Mouse (Mus musculus) hindbrain, embryonic 10.5 days (tissue): ENCODE results near the gene Lrrc15. TPM values are rescaled to one million over a fixed set of nuclear protein-coding genes. Genes with fewer than 3 reads are reported as not detected.

Source experiments
- DNase-seq: peaks from one replicate; pipeline ENCODE4 v3.0.0-alpha.2; 2017; ENCODE audit warnings: low spot score
- H3K27ac ChIP-seq: fragments of 300-500 bp; sonication (generic); 2 replicates; pipeline ENCODE4 v1.5.1; 2016; ENCODE audit warnings: mild to moderate bottlenecking, moderate library complexity
- H3K27me3 ChIP-seq: fragments of 300-500 bp; sonication (generic); 2 replicates; pipeline ENCODE4 v1.6.1; 2016; ENCODE audit warnings: mild to moderate bottlenecking; ENCODE audit not compliant: poor library complexity, insufficient read depth, severe bottlenecking
- H3K36me3 ChIP-seq: fragments of 300-500 bp; sonication (generic); 2 replicates; pipeline ENCODE4 v1.6.1; 2016; ENCODE audit warnings: mild to moderate bottlenecking, moderate library complexity
- H3K4me1 ChIP-seq: fragments of 300-500 bp; sonication (generic); replicated peaks from 2 replicates; pipeline ENCODE4 v1.6.1; 2016; ENCODE audit warnings: mild to moderate bottlenecking
- H3K4me3 ChIP-seq: fragments of 300-500 bp; sonication (generic); 2 replicates; pipeline ENCODE4 v1.5.1; 2016; ENCODE audit warnings: mild to moderate bottlenecking, moderate library complexity
- H3K9me3 ChIP-seq: fragments of 300-500 bp; sonication (generic); 2 replicates; pipeline ENCODE4 v1.6.1; 2016; ENCODE audit warnings: mild to moderate bottlenecking, moderate library complexity
- WGBS: fragments of 180-500 bp; shearing (Covaris S2); methylation state at CpG from one replicate; pipeline ENCODE4 v1.1.7; 2016; 5-methylcytosine and 5-hydroxymethylcytosine counted together
- polyA plus RNA-seq: library from polyadenylated mRNA; unstranded; fragments of >200 nt; fragmentation: Nextera tagmentation; extraction: Ambion mirVana; gene quantifications from 2 replicates; pipeline ENCODE4 v1.2.1, GENCODE M21; 2016

Gene Lrrc15
- polyA plus RNA-seq, 1 experiment from 2014 or later: 1.2 TPM

- Histone ChIP-seq H3K27me3 (peaks cover 94% of the 10 kb centered on the region), H3K4me1 (peaks cover 12% of the 10 kb centered on the region), H3K27ac (no peak overlapping the region), H3K9me3 (no peaks in the 10 kb centered on the region), H3K36me3 (no peaks in the 10 kb centered on the region), H3K4me3 (no peak overlapping the region)
- no peak for DNase-seq
- WGBS: 83% methylated on average over 13 of the region's 13 CpGs
Measured at GRCm38 (mm10) chr16:30221161-30221782, 61.8 kb downstream of the Lrrc15 start.

Other genes with a start within 250 kb of the Lrrc15 start
- 31.2 and 31.9 TPM in 2 replicates for gene Hes1, start 218.9 kb downstream of the Lrrc15 start, polyA plus RNA-seq
- not detected in 2 replicates for gene Cpn2, start 15.8 kb downstream of the Lrrc15 start, polyA plus RNA-seq
- 1.7 and 1.8 TPM in 2 replicates for gene Gp5, start 27.5 kb upstream of the Lrrc15 start, polyA plus RNA-seq
- gene Atp13a3, start 122.7 kb upstream of the Lrrc15 start, polyA plus RNA-seq: 7.0 and 7.8 TPM in 2 replicates